Mouse (Mus musculus) lung, embryonic 15.5 days (tissue): ENCODE data around the gene Exosc1. TPM values are rescaled to one million over a fixed set of nuclear protein-coding genes. Genes with fewer than 3 reads are reported as not detected.

ENCODE experiments used
- ATAC-seq: fragments of 200-750 bp; cut with Nextera tagmentation; 2 replicates; pipeline ENCODE4 v1.8.0; 2017; ENCODE audit warnings: moderate number of reproducible peaks, borderline replicate concordance; ENCODE audit not compliant: low FRiP score, low TSS enrichment; ENCODE audit errors: extremely low read depth
- H3K27ac ChIP-seq: fragments of 300-500 bp; sonication (generic); 2 replicates; pipeline ENCODE4 v1.5.1; 2015; ENCODE audit warnings: moderate library complexity, mild to moderate bottlenecking, inconsistent platforms
- H3K27me3 ChIP-seq: fragments of 300-500 bp; sonication (generic); 2 replicates; pipeline ENCODE4 v1.6.1; 2015; ENCODE audit warnings: inconsistent platforms
- H3K36me3 ChIP-seq: fragments of 300-500 bp; sonication (generic); 2 replicates; pipeline ENCODE4 v1.6.1; 2015; ENCODE audit warnings: inconsistent platforms
- H3K4me1 ChIP-seq: fragments of 300-500 bp; sonication (generic); 2 replicates; pipeline ENCODE4 v1.6.1; 2015; ENCODE audit warnings: inconsistent platforms
- H3K4me2 ChIP-seq: fragments of 300-500 bp; sonication (generic); 2 replicates; pipeline ENCODE4 v1.6.1; 2015; ENCODE audit warnings: inconsistent platforms, mild to moderate bottlenecking, moderate library complexity
- H3K4me3 ChIP-seq: fragments of 300-500 bp; sonication (generic); 2 replicates; pipeline ENCODE4 v1.5.1; 2015; ENCODE audit warnings: mild to moderate bottlenecking, inconsistent platforms
- H3K9ac ChIP-seq: fragments of 300-500 bp; sonication (generic); 2 replicates; pipeline ENCODE4 v1.6.1; 2015; ENCODE audit warnings: inconsistent platforms
- H3K9me3 ChIP-seq: fragments of 300-500 bp; sonication (generic); 2 replicates; pipeline ENCODE4 v1.6.1; 2016; ENCODE audit warnings: inconsistent platforms
- whole genome bisulfite sequencing: fragments of 180-500 bp; shearing (Covaris S2); methylation state at CpG from one replicate; pipeline ENCODE4 v1.1.7; 2015; 5-methylcytosine and 5-hydroxymethylcytosine counted together
- polyA plus RNA-seq: library from polyadenylated mRNA; unstranded; fragments of >200 nt; fragmentation: Nextera tagmentation; extraction: Ambion mirVana; gene quantifications from 2 replicates; pipeline ENCODE4 v1.2.1, GENCODE M21; 2015

The Exosc1 gene
- polyA plus RNA-seq, 1 experiment from 2014 or later: 71.4 TPM

GRCm38 (mm10) chr19:41898860-41899259, 34.4 kb downstream of the Exosc1 start:
- no peak for ATAC-seq

GRCm38 (mm10) chr19:41896319-41896711, 36.9 kb downstream of the Exosc1 start:
- peak overlapping the region; percentile 93 for H3K4me2 ChIP-seq
- ATAC-seq: no peak
- no peaks in the 10 kb centered on the region for H3K27me3 ChIP-seq
- H3K4me3 ChIP-seq: peak overlapping the region; percentile 84
- H3K36me3 ChIP-seq: no peaks in the 10 kb centered on the region
- WGBS: 16% methylated on average over 18 of the region's 18 CpGs
- H3K9me3 ChIP-seq: no peaks in the 10 kb centered on the region
- no peak overlapping the region for H3K27ac ChIP-seq
- peak overlapping the region; percentile 47 for H3K9ac ChIP-seq
- H3K4me1 ChIP-seq: peaks cover 17% of the 10 kb centered on the region

More at GRCm38 (mm10) chr19:41898860-41899259, 34.4 kb downstream of the Exosc1 start:
- no peak overlapping the region for H3K4me3 ChIP-seq
- no peak overlapping the region for H3K4me2 ChIP-seq
- no peaks in the 10 kb centered on the region for H3K36me3 ChIP-seq
- no peaks in the 10 kb centered on the region for H3K9me3 ChIP-seq
- no peak overlapping the region for H3K27ac ChIP-seq
- 45% methylated on average over 4 of the region's 4 CpGs for WGBS
- H3K4me1 ChIP-seq: peaks cover 20% of the 10 kb centered on the region
- no peaks in the 10 kb centered on the region for H3K27me3 ChIP-seq
- H3K9ac ChIP-seq: no peak overlapping the region

GRCm38 (mm10) chr19:41895460-41896318, 37.5 kb downstream of the Exosc1 start, which contains the start of gene Rrp12:
Rrp12 (minus strand) TSS chr19:41896173.
- H3K27ac ChIP-seq: no peak within 1 kb of the TSS
- 1% methylated on average over 46 of the region's 46 CpGs for WGBS
- no peaks in the 10 kb centered on the region for H3K27me3 ChIP-seq
- H3K36me3 ChIP-seq: no peaks in the 10 kb centered on the region
- H3K4me1 ChIP-seq: peaks cover 17% of the 10 kb centered on the region
- peak within 1 kb of the TSS; percentile 84 for H3K4me3 ChIP-seq
- peak within 1 kb of the TSS; percentile 93 for H3K4me2 ChIP-seq
- ATAC-seq: peak; percentile 90; the same call in 1 of the 2 replicates
- no peaks in the 10 kb centered on the region for H3K9me3 ChIP-seq
- peak within 1 kb of the TSS; percentile 47 for H3K9ac ChIP-seq

- H3K27me3 ChIP-seq: no peaks in the 10 kb centered on the region
- WGBS: 31% methylated on average over 7 of the region's 7 CpGs
Measured at GRCm38 (mm10) chr19:41894959-41895358, 38.3 kb downstream of the Exosc1 start.

GRCm38 (mm10) chr19:41888191-41888590, 45.0 kb downstream of the Exosc1 start:
- no peak overlapping the region for H3K27ac ChIP-seq
- no peaks in the 10 kb centered on the region for H3K4me1 ChIP-seq
- H3K4me2 ChIP-seq: no peak overlapping the region
- H3K9me3 ChIP-seq: no peaks in the 10 kb centered on the region
- no peaks in the 10 kb centered on the region for H3K27me3 ChIP-seq
- ATAC-seq: no peak
- peaks cover 48% of the 10 kb centered on the region for H3K36me3 ChIP-seq
- H3K4me3 ChIP-seq: no peak overlapping the region
- H3K9ac ChIP-seq: no peak overlapping the region

More at GRCm38 (mm10) chr19:41894959-41895358, 38.3 kb downstream of the Exosc1 start:
- Histone ChIP-seq H3K9me3 (no peaks in the 10 kb centered on the region), H3K9ac (peak overlapping the region; percentile 47; the same call in 1 of the 2 replicates), H3K4me1 (peaks cover 17% of the 10 kb centered on the region), H3K4me2 (peak overlapping the region; percentile 93), H3K27ac (no peak overlapping the region), H3K4me3 (peak overlapping the region; percentile 84), H3K36me3 (peaks cover 7% of the 10 kb centered on the region; the same call in 1 of the 2 replicates)
- ATAC-seq: no peak

GRCm38 (mm10) chr19:41883882-41884281, 49.3 kb downstream of the Exosc1 start:
- Histone ChIP-seq H3K27me3 (no peaks in the 10 kb centered on the region), H3K36me3 (peaks cover 37% of the 10 kb centered on the region), H3K4me1 (no peaks in the 10 kb centered on the region), H3K9me3 (no peaks in the 10 kb centered on the region), H3K9ac (no peak overlapping the region), H3K27ac (no peak overlapping the region), H3K4me2 (no peak overlapping the region), H3K4me3 (no peak overlapping the region)
- ATAC-seq: no peak
- WGBS: 82% methylated on average over 9 of the region's 9 CpGs

- H3K4me3 ChIP-seq: no peak overlapping the region
- WGBS: 96% methylated on average over 4 of the region's 4 CpGs
- no peak overlapping the region for H3K27ac ChIP-seq
- H3K27me3 ChIP-seq: no peaks in the 10 kb centered on the region
- ATAC-seq: no peak
- H3K9ac ChIP-seq: no peak overlapping the region
- H3K9me3 ChIP-seq: no peaks in the 10 kb centered on the region
- no peak overlapping the region for H3K4me2 ChIP-seq
- peaks cover 34% of the 10 kb centered on the region for H3K36me3 ChIP-seq
- no peaks in the 10 kb centered on the region for H3K4me1 ChIP-seq
Measured at GRCm38 (mm10) chr19:41881842-41882241, 51.4 kb downstream of the Exosc1 start.

GRCm38 (mm10) chr19:41874356-41874755, 58.9 kb downstream of the Exosc1 start:
- no peaks in the 10 kb centered on the region for H3K27me3 ChIP-seq
- no peaks in the 10 kb centered on the region for H3K9me3 ChIP-seq
- ATAC-seq: no peak
- no peak overlapping the region for H3K9ac ChIP-seq
- H3K4me3 ChIP-seq: no peak overlapping the region
- no peaks in the 10 kb centered on the region for H3K4me1 ChIP-seq
- peaks cover 35% of the 10 kb centered on the region for H3K36me3 ChIP-seq
- WGBS: 87% methylated on average over 14 of the region's 14 CpGs
- H3K27ac ChIP-seq: no peak overlapping the region
- no peak overlapping the region for H3K4me2 ChIP-seq

Other genes starting within 250 kb of the Exosc1 start
- 0.11 and 0.42 TPM in 2 replicates for gene Slit1, start 189.8 kb downstream of the Exosc1 start, polyA plus RNA-seq
- 29.8 and 30.8 TPM in 2 replicates for gene Arhgap19, start 131.4 kb downstream of the Exosc1 start, polyA plus RNA-seq
- gene Frat1, start 103.5 kb downstream of the Exosc1 start, polyA plus RNA-seq: 7.2 and 7.3 TPM in 2 replicates
- 4.1 and 4.4 TPM in 2 replicates for gene Frat2, start 85.3 kb downstream of the Exosc1 start, polyA plus RNA-seq
- 13.7 and 13.8 TPM in 2 replicates for gene Rrp12, start 37.2 kb downstream of the Exosc1 start, polyA plus RNA-seq
- gene Pgam1, start 21.5 kb downstream of the Exosc1 start, polyA plus RNA-seq: 619 and 635 TPM in 2 replicates
- 88.1 and 96.2 TPM in 2 replicates for gene Zdhhc16, start 57 bp upstream of the Exosc1 start, polyA plus RNA-seq
- gene Mms19, start 47.7 kb upstream of the Exosc1 start, polyA plus RNA-seq: 29.7 and 35.3 TPM in 2 replicates
- 17.2 and 17.5 TPM in 2 replicates for gene Ubtd1, start 48.3 kb upstream of the Exosc1 start, polyA plus RNA-seq
- 0.31 and 0.58 TPM in 2 replicates for gene Ankrd2, start 102.6 kb upstream of the Exosc1 start, polyA plus RNA-seq
- gene Hoga1, start 112.2 kb upstream of the Exosc1 start, polyA plus RNA-seq: 1.0 and 1.5 TPM in 2 replicates
- gene 4933411K16Rik, start 118.8 kb upstream of the Exosc1 start, polyA plus RNA-seq: not detected in 2 replicates
- 21.1 and 22.9 TPM in 2 replicates for gene Morn4, start 152.9 kb upstream of the Exosc1 start, polyA plus RNA-seq
- 21.7 and 26.1 TPM in 2 replicates for gene Pi4k2a, start 157.0 kb upstream of the Exosc1 start, polyA plus RNA-seq
- gene Avpi1, start 195.6 kb upstream of the Exosc1 start, polyA plus RNA-seq: 64.3 and 64.4 TPM in 2 replicates
- gene Marveld1, start 214.0 kb upstream of the Exosc1 start, polyA plus RNA-seq: 17.1 and 21.0 TPM in 2 replicates
- 23.3 and 28.2 TPM in 2 replicates for gene Zfyve27, start 230.5 kb upstream of the Exosc1 start, polyA plus RNA-seq